16 mouse cellular contexts compared by ENCODE assay signal in the genomic region with DNA sequence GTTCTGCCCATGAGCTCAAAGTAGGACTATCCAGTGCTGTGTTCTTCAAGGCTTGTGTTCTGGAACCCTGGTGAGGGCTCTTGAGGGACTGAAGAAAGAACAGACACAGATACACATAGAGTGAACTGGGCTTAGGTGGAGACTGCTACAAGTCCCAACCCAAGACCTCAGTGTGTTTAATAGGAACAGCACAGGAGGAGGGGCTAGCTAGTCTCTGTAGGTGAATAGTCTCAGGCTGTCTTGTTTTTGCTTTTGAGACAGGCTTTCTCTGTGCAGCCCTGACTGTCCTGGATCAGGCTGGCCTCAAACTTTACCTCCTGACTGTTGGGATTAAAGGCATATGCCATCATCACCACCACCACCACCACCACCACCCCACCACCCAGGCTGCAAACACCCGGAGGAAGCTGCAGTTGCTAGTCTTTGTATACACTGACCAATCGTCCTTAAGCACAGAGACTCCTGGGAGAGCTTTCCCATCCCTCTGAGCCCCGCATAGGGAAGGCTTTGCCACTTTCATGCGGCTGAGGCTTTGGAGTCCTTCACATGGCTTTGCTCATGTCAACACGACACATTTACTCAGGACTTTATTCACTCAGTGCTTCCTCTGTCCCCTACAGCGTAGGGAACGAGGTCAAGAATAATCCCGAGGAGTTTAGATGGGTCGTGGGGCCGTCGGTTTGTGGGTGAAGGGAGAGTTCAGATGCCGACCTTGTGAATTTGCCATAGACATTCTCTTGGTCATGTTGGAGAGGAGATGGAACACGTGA. TPM values are rescaled to one million over a fixed set of nuclear protein-coding genes. Genes with fewer than 3 reads are reported as not detected.
"Had no signal": no experiment of that assay in that cellular context is flagged by ENCODE, and none has a peak within 500 bp of the region (broad histone marks: within the 10 kb centered on the region; RNA-seq: fewer than 3 reads in every experiment).

No protein-coding gene starts in this region.

- H3K27ac ChIP-seq: lung, embryonic 15.5 days; macrophage; midbrain, embryonic 12.5 days; neural tube, embryonic 12.5 days; stomach, embryonic 15.5 days; stomach, postnatal 0 days had no signal

- H3K9me3 ChIP-seq: lung, embryonic 15.5 days; midbrain, embryonic 12.5 days; stomach, embryonic 15.5 days had no signal

- H3K4me3 ChIP-seq: lung, embryonic 15.5 days; megakaryocyte, embryonic 14.5 days; midbrain, embryonic 12.5 days; neural tube, embryonic 12.5 days; stomach, embryonic 15.5 days had no signal

- H3K27me3 ChIP-seq: lung, embryonic 15.5 days; midbrain, embryonic 12.5 days; neural tube, embryonic 12.5 days; stomach, embryonic 15.5 days had no signal

- DNase-seq: liver, postnatal 0 days; lung, adult 2 months; lung, postnatal 14 days; lung, postnatal 36 days; midbrain, embryonic 14.5 days; right cerebral cortex, postnatal 14 days; thymus, adult 2 months; thymus, postnatal 25 days; thymus, postnatal 4 days had no signal

- H3K36me3 ChIP-seq: lung, embryonic 15.5 days; midbrain, embryonic 12.5 days; neural tube, embryonic 12.5 days; stomach, embryonic 15.5 days had no signal

- H3K4me1 ChIP-seq: lung, embryonic 15.5 days; midbrain, embryonic 12.5 days; neural tube, embryonic 12.5 days; stomach, embryonic 15.5 days had no signal

RNA-seq across cellular contexts. Expression of a gene that starts 22.9 kb away (rescaled TPM):
- polyA plus RNA-seq: macrophage had no signal
